Mouse (Mus musculus) retina, adult 2 months (tissue): ENCODE data around the gene Lpar1.

Experiments
- DNase-seq: peaks from one replicate; pipeline ENCODE4 v3.0.0-alpha.2; 2012; ENCODE audit warnings: low read depth, low spot score

Lpar1 gene

GRCm38 (mm10) chr4:58553631-58554358 is at the start of gene Lpar1:
TSS of gene Lpar1 (minus strand) at chr4:58553898.
- no peak for DNase-seq

- DNase-seq = no peak
These were observed 32.2 kb upstream of the Lpar1 start for GRCm38 (mm10) chr4:58585942-58586341.

- DNase-seq = no peak
These were observed 27.5 kb upstream of the Lpar1 start for GRCm38 (mm10) chr4:58581191-58581590.

- DNase-seq = no peak
These were observed 26.8 kb upstream of the Lpar1 start for GRCm38 (mm10) chr4:58580516-58580915.

- no peak for DNase-seq
These were observed 26.4 kb upstream of the Lpar1 start for GRCm38 (mm10) chr4:58580098-58580497.

- no peak for DNase-seq
These were observed 24.8 kb upstream of the Lpar1 start for GRCm38 (mm10) chr4:58578488-58578887.

- DNase-seq = no peak
These were observed 23.8 kb upstream of the Lpar1 start for GRCm38 (mm10) chr4:58577382-58578048.

- DNase-seq = no peak
These were observed 22.1 kb upstream of the Lpar1 start for GRCm38 (mm10) chr4:58575831-58576230.

- no peak for DNase-seq
These were observed 20.3 kb upstream of the Lpar1 start for GRCm38 (mm10) chr4:58574024-58574423.

- DNase-seq = no peak
These were observed 18.7 kb upstream of the Lpar1 start for GRCm38 (mm10) chr4:58572446-58572845.

- DNase-seq = no peak
These were observed 18.0 kb upstream of the Lpar1 start for GRCm38 (mm10) chr4:58571661-58572060.

- no peak for DNase-seq
These were observed 17.5 kb upstream of the Lpar1 start for GRCm38 (mm10) chr4:58571232-58571631.

- no peak for DNase-seq
These were observed 14.8 kb upstream of the Lpar1 start for GRCm38 (mm10) chr4:58568486-58568885.

- DNase-seq = no peak
These were observed 9.1 kb upstream of the Lpar1 start for GRCm38 (mm10) chr4:58562776-58563175.

GRCm38 (mm10) chr4:58557001-58557400 is 3.3 kb upstream of the Lpar1 start:
- DNase-seq = no peak

GRCm38 (mm10) chr4:58554359-58554838 is 701 bp upstream of the Lpar1 start:
- no peak for DNase-seq

GRCm38 (mm10) chr4:58552731-58553630 is 717 bp downstream of the Lpar1 start:
- DNase-seq = no peak

- DNase-seq = no peak
These were observed 1.5 kb downstream of the Lpar1 start for GRCm38 (mm10) chr4:58552229-58552628.

GRCm38 (mm10) chr4:58551820-58552219 is 1.9 kb downstream of the Lpar1 start:
- no peak for DNase-seq

GRCm38 (mm10) chr4:58547725-58548124 is 6.0 kb downstream of the Lpar1 start:
- no peak for DNase-seq

GRCm38 (mm10) chr4:58547273-58547565 is 6.5 kb downstream of the Lpar1 start:
- DNase-seq = no peak
